Comparison of ENCODE assay signal across 26 mouse cellular contexts in the genomic region with DNA sequence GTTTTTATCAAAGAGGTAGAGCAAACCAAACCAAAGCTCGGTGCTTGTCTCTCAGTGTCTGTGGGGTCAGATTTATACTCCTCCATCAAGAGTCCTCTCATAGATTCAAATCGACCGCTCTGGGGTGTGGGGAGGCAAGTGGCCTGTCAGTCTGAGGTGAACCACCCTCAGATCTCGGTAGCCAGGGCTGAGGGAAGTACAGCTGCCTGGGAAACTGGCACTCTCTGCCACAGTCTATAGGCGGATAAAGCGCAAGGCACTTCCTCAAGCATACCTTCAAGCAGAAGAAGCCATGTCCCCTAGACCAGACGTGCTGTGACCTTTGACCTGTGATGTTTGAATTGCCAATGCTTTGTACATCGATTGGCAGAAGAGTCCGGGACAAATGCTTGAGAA. TPM values are rescaled to one million over a fixed set of nuclear protein-coding genes. Genes with fewer than 3 reads are reported as not detected.
A peak's percentile ranks its signal among the peaks of the same experiment; 100 is the strongest.
DNase-seq lines count a peak whose midpoint lies in the region; ATAC-seq and TF ChIP-seq lines count a peak whose summit lies in the region.
"Had no signal": no experiment of that assay in that cellular context is flagged by ENCODE, and none has a peak within 500 bp of the region (broad histone marks: within the 10 kb centered on the region; RNA-seq: fewer than 3 reads in every experiment).

No protein-coding gene starts in this region.

- ATAC-seq in forebrain, embryonic 13.5 days, result no peak
- ATAC-seq in forebrain, embryonic 11.5 days (replicated peaks; ENCODE audit: low FRiP score), result no peak
- peak; percentile 33 to 40; a peak in 3 of 4 replicates for ATAC-seq in hematopoietic stem cell, adult 5-6 weeks (replicated peaks in 1 of 2; ENCODE audit: insufficient read depth in 1 of 2, low FRiP score in 2 of 2, low TSS enrichment in 1 of 2, low read depth in 1 of 2, poor library complexity in 2 of 2, severe bottlenecking in 2 of 2)
- ATAC-seq in intestine, postnatal 0 days, result peak; percentile 36; the same call in 1 of the 2 replicates
- ATAC-seq in erythroblast, adult 5-6 weeks (replicated peaks; ENCODE audit: low FRiP score, poor library complexity, severe bottlenecking), result no peak
- ATAC-seq: forebrain, embryonic 16.5 days; hindbrain, embryonic 16.5 days; Patski had no signal

- WGBS in forebrain, embryonic 13.5 days, result 79% methylated on average over 9 of the region's 9 CpGs
- WGBS in forebrain, embryonic 11.5 days, result 79% methylated on average over 9 of the region's 9 CpGs
- 50% methylated on average over 9 of the region's 9 CpGs for WGBS in intestine, postnatal 0 days

- H3K36me3 ChIP-seq in forebrain, embryonic 13.5 days (ENCODE audit: poor library complexity, severe bottlenecking), result no peaks in the 10 kb centered on the region
- no peaks in the 10 kb centered on the region for H3K36me3 ChIP-seq in forebrain, embryonic 11.5 days (ENCODE audit: control insufficient read depth, insufficient read depth, low read length)
- peaks cover 42% of the 10 kb centered on the region; the same call in 1 of the 2 replicates for H3K36me3 ChIP-seq in intestine, postnatal 0 days (ENCODE audit: control insufficient read depth, insufficient read depth)
- H3K36me3 ChIP-seq: forebrain, embryonic 12.5 days; hindbrain, embryonic 10.5 days; hindbrain, embryonic 13.5 days had no signal

- no peak overlapping the region for H3K27ac ChIP-seq in forebrain, embryonic 13.5 days
- no peak overlapping the region for H3K27ac ChIP-seq in forebrain, embryonic 11.5 days (ENCODE audit: low read depth, low read length)
- 0 out of 2 replicates have a peak overlapping the region, but pooled peaks have one; percentile 1 for H3K27ac ChIP-seq in intestine, postnatal 0 days (ENCODE audit: low read depth, low read length)
- H3K27ac ChIP-seq: forebrain, embryonic 12.5 days; heart, adult 2 months; hindbrain, embryonic 10.5 days; hindbrain, embryonic 13.5 days had no signal

- H3K27me3 ChIP-seq in forebrain, embryonic 13.5 days, result no peaks in the 10 kb centered on the region
- H3K27me3 ChIP-seq in forebrain, embryonic 11.5 days (ENCODE audit: control insufficient read depth, insufficient read depth, low read length), result no peaks in the 10 kb centered on the region
- H3K27me3 ChIP-seq in intestine, postnatal 0 days (replicated peaks; ENCODE audit: control insufficient read depth, insufficient read depth, low read length), result no peaks in the 10 kb centered on the region
- H3K27me3 ChIP-seq: hindbrain, embryonic 13.5 days; Patski had no signal

- no peaks in the 10 kb centered on the region for H3K9me3 ChIP-seq in forebrain, embryonic 13.5 days (replicated peaks)
- H3K9me3 ChIP-seq in forebrain, embryonic 11.5 days (ENCODE audit: control insufficient read depth, low read length), result no peaks in the 10 kb centered on the region
- no peaks in the 10 kb centered on the region for H3K9me3 ChIP-seq in intestine, postnatal 0 days (ENCODE audit: control insufficient read depth)
- H3K9me3 ChIP-seq: forebrain, embryonic 12.5 days; hindbrain, embryonic 10.5 days had no signal

- H3K4me1 ChIP-seq in forebrain, embryonic 13.5 days, result no peaks in the 10 kb centered on the region
- H3K4me1 ChIP-seq in forebrain, embryonic 11.5 days (replicated peaks; ENCODE audit: control insufficient read depth, insufficient read depth, low read length), result no peaks in the 10 kb centered on the region
- peaks cover 2% of the 10 kb centered on the region; the same call in 1 of the 2 replicates for H3K4me1 ChIP-seq in intestine, postnatal 0 days (replicated peaks; ENCODE audit: control insufficient read depth, insufficient read depth, low read length)
- H3K4me1 ChIP-seq: forebrain, embryonic 12.5 days; hindbrain, embryonic 13.5 days had no signal

- TF ChIP-seq CTCF in intestine, postnatal 0 days (IDR thresholded peaks at IDR 0.05; ENCODE audit: low read depth), result no peak

- no peak overlapping the region for H3K4me2 ChIP-seq in forebrain, embryonic 13.5 days
- H3K4me2 ChIP-seq in forebrain, embryonic 11.5 days (ENCODE audit: low read depth, low read length, severe bottlenecking), result no peak overlapping the region
- H3K4me2 ChIP-seq in intestine, postnatal 0 days (replicated peaks; ENCODE audit: low read depth), result no peak overlapping the region
- H3K4me2 ChIP-seq: forebrain, embryonic 12.5 days; heart, embryonic 11.5 days; hindbrain, embryonic 13.5 days had no signal

- 0 out of 2 replicates have a peak overlapping the region, but pooled peaks have one; percentile 12 for H3K9ac ChIP-seq in forebrain, embryonic 13.5 days
- no peak overlapping the region for H3K9ac ChIP-seq in forebrain, embryonic 11.5 days (ENCODE audit: low read length)
- no peak overlapping the region for H3K9ac ChIP-seq in intestine, postnatal 0 days (ENCODE audit: low read depth, low read length)
- H3K9ac ChIP-seq: forebrain, embryonic 12.5 days had no signal

- DNase-seq in forebrain, embryonic 11.5 days (ENCODE audit: low spot score), result no peak
- DNase-seq in layer of hippocampus, postnatal 14 days (ENCODE audit: low spot score in 2 of 2), result no peak
- no peak for DNase-seq in gastrocnemius, postnatal 25 days
- DNase-seq: adrenal gland, adult 2 months; adrenal gland, postnatal 14 days; cerebellum, adult 11 months; cerebellum, adult 2 months; cerebellum, adult 9-11 months; cerebellum, postnatal 25 days; embryo, embryonic 11 days; gastrocnemius, postnatal 10 days; heart, adult 2 months; kidney, adult 11 months had no signal

- no peak overlapping the region for H3K4me3 ChIP-seq in forebrain, embryonic 13.5 days
- H3K4me3 ChIP-seq in forebrain, embryonic 11.5 days (ENCODE audit: low read depth, low read length), result no peak overlapping the region
- H3K4me3 ChIP-seq in intestine, postnatal 0 days (ENCODE audit: low read depth, low read length), result no peak overlapping the region
- H3K4me3 ChIP-seq: forebrain, embryonic 12.5 days; heart, adult 2 months; hindbrain, embryonic 10.5 days; hindbrain, embryonic 13.5 days had no signal

RNA-seq across cellular contexts. Expression of a gene that starts 12.0 kb away (rescaled TPM):
- 0.71 and 1.1 TPM in 2 replicates for polyA plus RNA-seq in forebrain, embryonic 13.5 days (2015; fragmentation: Nextera tagmentation; extraction: Ambion mirVana)
- 0.39 and 0.99 TPM in 2 replicates for polyA plus RNA-seq in forebrain, embryonic 11.5 days (2014; fragmentation: Nextera tagmentation; extraction: Ambion mirVana)
- total RNA-seq in hematopoietic stem cell, adult 5-6 weeks (2017), result 0.13 TPM in 1 of 2 replicates, not detected in the other
- 254 and 255 TPM in 2 replicates for polyA plus RNA-seq in intestine, postnatal 0 days (2015; fragmentation: Nextera tagmentation; extraction: Ambion mirVana)
- not detected in 2 replicates for total RNA-seq in erythroblast, adult 5-6 weeks (2015; ENCODE audit: low replicate concordance)
- not detected in 2 replicates for total RNA-seq in erythroblast, adult 5-6 weeks (2017; ENCODE audit: low replicate concordance)
- under 1 TPM; 0.26 to 0.53 TPM for total RNA-seq in layer of hippocampus, postnatal 14 days (2021)
- under 1 TPM in 1 of 2 experiments, not detected in 1; 0.40 TPM for total RNA-seq in gastrocnemius, postnatal 25 days (2021)

RNA-seq across cellular contexts. Expression of a gene that starts 21.4 kb away (rescaled TPM):
- polyA plus RNA-seq in forebrain, embryonic 13.5 days (2015; fragmentation: Nextera tagmentation; extraction: Ambion mirVana), result 148 and 171 TPM in 2 replicates
- 261 and 295 TPM in 2 replicates for polyA plus RNA-seq in forebrain, embryonic 11.5 days (2014; fragmentation: Nextera tagmentation; extraction: Ambion mirVana)
- total RNA-seq in hematopoietic stem cell, adult 5-6 weeks (2017), result 165 and 178 TPM in 2 replicates
- polyA plus RNA-seq in intestine, postnatal 0 days (2015; fragmentation: Nextera tagmentation; extraction: Ambion mirVana), result 86.9 and 92.2 TPM in 2 replicates
- 45.2 and 66.7 TPM in 2 replicates for total RNA-seq in erythroblast, adult 5-6 weeks (2015; ENCODE audit: low replicate concordance)
- total RNA-seq in erythroblast, adult 5-6 weeks (2017; ENCODE audit: low replicate concordance), result 38.2 and 53.2 TPM in 2 replicates
- 10 to 100 TPM; 62.9 to 70.2 TPM for total RNA-seq in layer of hippocampus, postnatal 14 days (2021)
- 10 to 100 TPM; 26.8 to 27.1 TPM for total RNA-seq in gastrocnemius, postnatal 25 days (2021)

RNA-seq across cellular contexts. Expression of a gene that starts 39.4 kb away (rescaled TPM):
- 214 and 234 TPM in 2 replicates for polyA plus RNA-seq in forebrain, embryonic 13.5 days (2015; fragmentation: Nextera tagmentation; extraction: Ambion mirVana)
- polyA plus RNA-seq in forebrain, embryonic 11.5 days (2014; fragmentation: Nextera tagmentation; extraction: Ambion mirVana), result 140 and 157 TPM in 2 replicates
- 8.8 and 12.4 TPM in 2 replicates for total RNA-seq in hematopoietic stem cell, adult 5-6 weeks (2017)
- 19.9 and 21.1 TPM in 2 replicates for polyA plus RNA-seq in intestine, postnatal 0 days (2015; fragmentation: Nextera tagmentation; extraction: Ambion mirVana)
- total RNA-seq in erythroblast, adult 5-6 weeks (2015; ENCODE audit: low replicate concordance), result 9.4 and 12.5 TPM in 2 replicates
- 4.5 and 10.0 TPM in 2 replicates for total RNA-seq in erythroblast, adult 5-6 weeks (2017; ENCODE audit: low replicate concordance)
- 100 to 1,000 TPM; 356 to 379 TPM for total RNA-seq in layer of hippocampus, postnatal 14 days (2021)
- total RNA-seq in gastrocnemius, postnatal 25 days (2021), result 10 to 100 TPM; 23.6 to 24.8 TPM

RNA-seq across cellular contexts. Expression of a gene that starts 41.5 kb away (rescaled TPM):
- 12.8 and 15.9 TPM in 2 replicates for polyA plus RNA-seq in forebrain, embryonic 13.5 days (2015; fragmentation: Nextera tagmentation; extraction: Ambion mirVana)
- 13.0 and 13.3 TPM in 2 replicates for polyA plus RNA-seq in forebrain, embryonic 11.5 days (2014; fragmentation: Nextera tagmentation; extraction: Ambion mirVana)
- 25.6 and 141 TPM in 2 replicates for total RNA-seq in hematopoietic stem cell, adult 5-6 weeks (2017)
- 1.1 TPM in 2 replicates for polyA plus RNA-seq in intestine, postnatal 0 days (2015; fragmentation: Nextera tagmentation; extraction: Ambion mirVana)
- total RNA-seq in erythroblast, adult 5-6 weeks (2015; ENCODE audit: low replicate concordance), result 420 and 449 TPM in 2 replicates
- 114 and 118 TPM in 2 replicates for total RNA-seq in erythroblast, adult 5-6 weeks (2017; ENCODE audit: low replicate concordance)
- total RNA-seq in layer of hippocampus, postnatal 14 days (2021), result 1 to 10 TPM; 2.3 to 3.0 TPM
- total RNA-seq in gastrocnemius, postnatal 25 days (2021), result under 1 TPM in 1 of 2 experiments, not detected in 1; 0.35 TPM
- total RNA-seq: gastrocnemius, adult 18-20 months had no signal

RNA-seq across cellular contexts. Expression of a gene that starts 41.6 kb away (rescaled TPM):
- polyA plus RNA-seq in forebrain, embryonic 13.5 days (2015; fragmentation: Nextera tagmentation; extraction: Ambion mirVana), result 290 and 308 TPM in 2 replicates
- polyA plus RNA-seq in forebrain, embryonic 11.5 days (2014; fragmentation: Nextera tagmentation; extraction: Ambion mirVana), result 131 and 146 TPM in 2 replicates
- 67.8 and 93.7 TPM in 2 replicates for total RNA-seq in hematopoietic stem cell, adult 5-6 weeks (2017)
- 6.2 and 7.2 TPM in 2 replicates for polyA plus RNA-seq in intestine, postnatal 0 days (2015; fragmentation: Nextera tagmentation; extraction: Ambion mirVana)
- total RNA-seq in erythroblast, adult 5-6 weeks (2015; ENCODE audit: low replicate concordance), result 2.1 and 3.1 TPM in 2 replicates
- total RNA-seq in erythroblast, adult 5-6 weeks (2017; ENCODE audit: low replicate concordance), result 4.9 and 6.8 TPM in 2 replicates
- 10 to 100 TPM; 53.5 to 57.7 TPM for total RNA-seq in layer of hippocampus, postnatal 14 days (2021)
- under 1 TPM; 0.13 to 0.27 TPM for total RNA-seq in gastrocnemius, postnatal 25 days (2021)
- total RNA-seq: heart, postnatal 25 days had no signal

Comparison
In these comparisons a context has a peak if more than half of its experiments do, and no peak if none do; other contexts are left out.
1. ATAC-seq: peak in hematopoietic stem cell, adult 5-6 weeks (2 of 2) and intestine, postnatal 0 days (single experiment); none in forebrain, embryonic 13.5 days (single experiment), forebrain, embryonic 11.5 days (single experiment) and erythroblast, adult 5-6 weeks (single experiment).
2. RNA of a gene that starts 39.4 kb away (total RNA-seq): 356 to 379 TPM in layer of hippocampus, postnatal 14 days; 23.6 to 24.8 TPM in gastrocnemius, postnatal 25 days, 4.5 to 12.5 TPM in erythroblast, adult 5-6 weeks and 8.8 to 12.4 TPM in hematopoietic stem cell, adult 5-6 weeks; every median in the first group is over 10 times any median in the second.